Mouse (Mus musculus): Measurements from ENCODE around the gene Trappc5.

DNA sequence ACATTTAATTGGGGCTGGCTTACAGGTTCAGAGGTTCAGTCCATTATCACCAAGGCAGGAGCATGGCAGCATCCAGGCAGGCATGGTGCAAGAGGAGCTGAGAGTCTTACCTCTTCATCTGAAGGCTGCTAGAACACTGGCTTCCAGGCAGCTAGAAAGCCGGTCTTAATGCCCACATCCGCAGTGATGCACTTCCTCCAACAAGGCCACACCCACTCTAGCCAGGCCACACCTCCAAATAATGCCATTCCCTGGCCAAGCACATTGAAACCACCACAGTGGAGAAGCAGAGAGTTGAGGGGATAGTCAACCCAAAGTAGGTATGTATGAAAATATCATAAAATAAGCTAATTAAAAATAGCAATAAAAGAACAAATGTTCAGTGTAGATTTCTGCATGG, 5.7 kb upstream of the Trappc5 start:
- no peak for TF ChIP-seq EP300 (IDR thresholded peaks at IDR 0.05; ENCODE audit: low read depth in 1 of 2, low read length in 2 of 2)
- no peak for TF ChIP-seq E2F4 (IDR thresholded peaks at IDR 0.05; ENCODE audit: borderline replicate concordance, low read depth, low read length)
- no peak for TF ChIP-seq MYC (IDR thresholded peaks at IDR 0.05; ENCODE audit: low read depth, low read length)
- TF ChIP-seq POLR2A (IDR thresholded peaks at IDR 0.05; ENCODE audit: control insufficient read depth in 1 of 2, insufficient read depth in 1 of 2, low read depth in 1 of 2, low read length in 2 of 2, poor library complexity in 1 of 2) = no peak
- TF ChIP-seq USF2 (IDR thresholded peaks at IDR 0.05; ENCODE audit: borderline replicate concordance in 1 of 2, insufficient read depth in 1 of 2, low read depth in 1 of 2, low read length in 2 of 2) = no peak
- no peak for TF ChIP-seq CTCF (IDR thresholded peaks at IDR 0.05 in 2 of 3, conservative IDR thresholded peaks at IDR 0.05 in 1 of 3; ENCODE audit: control insufficient read depth in 1 of 3, insufficient read depth in 1 of 3, low read depth in 2 of 3, low read length in 3 of 3, poor library complexity in 1 of 3, severe bottlenecking in 1 of 3)
- TF ChIP-seq MAX (IDR thresholded peaks at IDR 0.05; ENCODE audit: low read length) = no peak
- no peak for TF ChIP-seq GABPA (IDR thresholded peaks at IDR 0.05; ENCODE audit: low read depth, low read length)
- TF ChIP-seq ETS1 (IDR thresholded peaks at IDR 0.05; ENCODE audit: low read depth, low read length) = no peak
- no peak for TF ChIP-seq TAL1 (IDR thresholded peaks at IDR 0.05; ENCODE audit: low read length)
- TF ChIP-seq CHD2 (IDR thresholded peaks at IDR 0.05; ENCODE audit: low read length) = no peak
- no peak for TF ChIP-seq NELFE (IDR thresholded peaks at IDR 0.05; ENCODE audit: low read depth, low read length)

All from MEL (cell line).